Mouse (Mus musculus): ENCODE data around the gene Inka2. TPM values are rescaled to one million over a fixed set of nuclear protein-coding genes. Genes with fewer than 3 reads are reported as not detected.

Gene Inka2
- polyA plus RNA-seq, 1 experiment from 2014 or later: 2.5 TPM

DNA sequence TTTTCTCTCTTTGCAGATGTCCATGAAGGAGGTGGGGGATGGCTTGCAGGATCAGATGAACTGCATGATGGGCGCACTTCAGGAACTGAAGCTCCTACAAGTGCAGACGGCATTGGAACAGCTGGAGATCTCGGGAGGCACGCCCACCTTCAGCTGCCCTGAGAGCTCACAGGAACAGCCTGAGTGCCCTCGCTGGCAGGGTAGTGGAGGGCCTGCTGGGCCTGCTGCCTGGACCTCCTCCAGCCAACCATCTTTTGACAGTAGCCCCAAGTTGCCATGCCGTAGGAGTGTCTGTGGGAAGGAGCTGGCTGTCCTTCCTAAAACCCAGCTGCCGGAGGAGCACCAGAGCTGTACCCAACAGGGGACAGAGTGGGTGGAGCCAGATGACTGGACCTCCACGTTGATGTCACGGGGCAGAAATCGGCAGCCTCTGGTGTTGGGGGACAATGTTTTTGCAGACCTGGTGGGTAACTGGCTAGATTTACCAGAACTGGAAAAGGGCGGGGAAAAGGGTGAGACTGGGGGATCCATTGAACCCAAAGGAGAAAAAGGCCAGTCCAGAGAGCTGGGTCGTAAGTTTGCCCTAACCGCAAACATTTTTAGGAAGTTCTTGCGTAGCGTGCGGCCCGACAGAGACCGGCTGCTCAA lies 12.1 kb downstream of the Inka2 start:
- peak; percentile 17; the same call in 1 of the 2 replicates for ATAC-seq (ENCODE audit: low FRiP score, low read depth)
- Histone ChIP-seq H3K27ac (no peak overlapping the region; the same call in 1 of the 2 replicates), H3K4me1 (peaks cover 22% of the 10 kb centered on the region), H3K4me3 (no peak overlapping the region), H3K9ac (no peak overlapping the region), H3K36me3 (no peaks in the 10 kb centered on the region), H3K27me3 (no peaks in the 10 kb centered on the region), H3K9me3 (no peaks in the 10 kb centered on the region), H3K4me2 (replicated peaks) (no peak overlapping the region)
- WGBS: 58% methylated on average over 18 of the region's 18 CpGs

DNA sequence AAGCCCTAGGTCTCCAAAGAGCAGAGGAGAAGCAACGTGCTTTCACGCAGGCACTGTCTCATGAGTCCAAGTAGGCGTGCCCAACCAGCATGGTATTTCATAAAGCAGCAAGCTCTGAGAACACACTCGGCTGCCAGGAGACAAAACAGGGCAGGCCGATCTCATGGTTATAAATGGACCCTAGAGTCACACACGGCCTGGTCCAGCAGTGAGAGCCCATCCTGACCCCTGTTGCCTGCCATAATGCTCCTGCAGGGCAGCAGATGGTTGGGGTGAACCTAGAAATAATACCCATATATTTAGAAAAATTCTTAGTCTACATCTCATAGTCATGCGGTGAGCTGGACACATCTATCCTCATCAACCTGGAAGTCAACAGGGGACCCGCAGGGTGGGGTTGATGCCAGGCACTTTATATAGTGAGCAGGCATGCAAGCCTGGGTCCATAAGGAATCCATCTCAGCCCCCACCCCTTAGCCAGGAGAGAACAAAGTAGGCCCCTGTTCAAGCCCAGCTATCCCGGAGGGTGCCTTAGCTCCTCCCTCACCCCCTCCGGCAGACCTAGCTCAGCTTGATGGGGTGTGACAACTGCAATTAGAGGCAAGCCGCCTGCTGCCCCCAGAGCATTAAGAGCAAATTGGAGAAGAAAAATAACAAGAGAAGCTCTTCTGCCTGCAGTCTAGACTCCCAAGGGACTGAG lies 13.6 kb downstream of the Inka2 start:
- H3K27ac ChIP-seq: no peak overlapping the region
- 59% methylated on average over 11 of the region's 11 CpGs for WGBS
- no peak overlapping the region for H3K4me3 ChIP-seq
- H3K9ac ChIP-seq: no peak overlapping the region
- H3K9me3 ChIP-seq: no peaks in the 10 kb centered on the region
- no peaks in the 10 kb centered on the region; the same call in 1 of the 2 replicates for H3K36me3 ChIP-seq
- no peak for ATAC-seq (ENCODE audit: low FRiP score, low read depth)
- no peak overlapping the region; the same call in 1 of the 2 replicates for H3K4me2 ChIP-seq (replicated peaks)
- H3K4me1 ChIP-seq: peaks cover 22% of the 10 kb centered on the region
- H3K27me3 ChIP-seq: no peaks in the 10 kb centered on the region

GRCm38 (mm10) chr3:105718746-105719145 lies 14.3 kb downstream of the Inka2 start:
- Histone ChIP-seq H3K36me3 (no peaks in the 10 kb centered on the region; the same call in 1 of the 2 replicates), H3K27ac (no peak overlapping the region), H3K9me3 (no peaks in the 10 kb centered on the region), H3K4me2 (replicated peaks) (no peak overlapping the region), H3K9ac (no peak overlapping the region), H3K4me3 (no peak overlapping the region), H3K27me3 (no peaks in the 10 kb centered on the region), H3K4me1 (peaks cover 16% of the 10 kb centered on the region)
- no peak for ATAC-seq (ENCODE audit: low FRiP score, low read depth)
- WGBS: 58% methylated on average over 4 of the region's 4 CpGs

DNA sequence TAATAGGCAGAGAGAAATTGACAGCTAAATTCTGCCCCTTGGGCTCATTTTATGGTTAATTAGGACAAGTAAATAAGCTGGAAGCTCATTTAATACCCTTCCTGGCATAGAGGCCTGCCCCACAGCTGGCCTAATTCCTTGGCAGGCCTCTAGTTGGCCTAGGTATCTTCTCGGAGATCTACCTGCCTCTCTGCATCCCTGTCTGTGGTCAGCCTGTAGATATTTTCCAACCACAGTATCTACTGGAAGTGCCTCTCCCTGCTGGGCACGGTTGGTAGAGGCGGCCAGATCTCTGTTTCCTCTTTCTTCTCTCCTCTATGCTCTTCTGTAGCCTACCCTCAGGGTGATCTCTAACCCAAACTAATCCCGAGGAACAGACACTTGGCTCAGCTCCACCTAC lies 15.6 kb downstream of the Inka2 start:
- Histone ChIP-seq H3K36me3 (peaks cover 5% of the 10 kb centered on the region; the same call in 1 of the 2 replicates), H3K4me1 (peaks cover 7% of the 10 kb centered on the region), H3K4me3 (no peak overlapping the region), H3K9me3 (no peaks in the 10 kb centered on the region), H3K27me3 (no peaks in the 10 kb centered on the region), H3K9ac (no peak overlapping the region), H3K4me2 (replicated peaks) (no peak overlapping the region), H3K27ac (no peak overlapping the region)
- no peak for ATAC-seq (ENCODE audit: low FRiP score, low read depth)
- WGBS: 67% methylated on average over 4 of the region's 4 CpGs

DNA sequence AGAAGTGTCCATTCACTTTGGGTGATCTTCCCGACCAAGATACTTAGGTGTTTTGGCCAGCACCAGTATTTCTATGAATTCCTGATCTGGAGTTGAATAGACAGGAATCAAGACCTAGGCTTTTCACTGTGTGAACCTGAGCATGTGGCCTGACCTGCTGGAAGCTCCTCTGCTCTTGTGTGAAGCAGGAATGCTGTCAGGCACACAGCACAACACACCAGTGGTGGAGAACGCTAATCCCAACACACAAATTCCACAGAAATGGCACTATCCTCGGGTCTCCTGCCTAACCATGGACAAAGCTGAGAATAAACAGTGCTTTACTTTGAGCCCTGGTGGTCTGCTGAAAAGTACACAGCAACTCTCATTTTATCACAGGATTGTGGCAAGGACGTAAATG lies 16.1 kb downstream of the Inka2 start:
- WGBS: 69% methylated on average over 4 of the region's 4 CpGs
- Histone ChIP-seq H3K9me3 (no peaks in the 10 kb centered on the region), H3K4me1 (peaks cover 7% of the 10 kb centered on the region), H3K27ac (no peak overlapping the region), H3K9ac (no peak overlapping the region), H3K36me3 (peaks cover 5% of the 10 kb centered on the region; the same call in 1 of the 2 replicates), H3K4me3 (no peak overlapping the region), H3K27me3 (no peaks in the 10 kb centered on the region), H3K4me2 (replicated peaks) (no peak overlapping the region)
- ATAC-seq (ENCODE audit: low FRiP score, low read depth): no peak

DNA sequence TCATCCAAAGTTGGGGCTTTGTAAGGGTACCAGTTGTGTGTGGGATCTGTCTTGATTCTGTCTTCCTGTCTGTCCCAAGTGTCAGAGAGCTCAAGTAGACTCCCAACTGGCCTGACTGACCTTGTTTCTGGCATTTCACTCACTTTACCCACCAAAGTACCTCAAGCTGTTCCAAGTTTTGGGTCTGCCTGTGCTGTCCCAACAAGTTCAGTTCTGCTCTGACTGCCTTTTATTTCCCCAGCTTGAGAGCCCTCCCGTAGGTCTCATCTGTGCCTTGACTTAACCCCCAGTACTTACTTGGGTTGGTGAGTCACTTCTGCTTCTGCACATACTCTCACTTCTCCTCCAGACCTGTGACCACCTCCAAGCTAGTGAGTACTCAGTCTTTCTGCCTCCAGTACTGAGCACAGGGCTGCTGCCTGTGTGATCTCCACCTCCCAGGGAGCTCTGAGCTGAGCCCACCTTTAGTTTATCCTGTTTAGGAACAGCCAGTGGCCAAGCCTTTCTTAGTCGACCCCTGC lies 17.3 kb downstream of the Inka2 start:
- no peak overlapping the region for H3K4me2 ChIP-seq (replicated peaks)
- no peaks in the 10 kb centered on the region for H3K9me3 ChIP-seq
- no peaks in the 10 kb centered on the region for H3K27me3 ChIP-seq
- H3K36me3 ChIP-seq: peaks cover 5% of the 10 kb centered on the region; the same call in 1 of the 2 replicates
- peaks cover 7% of the 10 kb centered on the region for H3K4me1 ChIP-seq
- H3K4me3 ChIP-seq: no peak overlapping the region
- H3K27ac ChIP-seq: no peak overlapping the region
- WGBS: 64% methylated on average over 2 of the region's 2 CpGs
- ATAC-seq (ENCODE audit: low FRiP score, low read depth): no peak
- H3K9ac ChIP-seq: no peak overlapping the region

DNA sequence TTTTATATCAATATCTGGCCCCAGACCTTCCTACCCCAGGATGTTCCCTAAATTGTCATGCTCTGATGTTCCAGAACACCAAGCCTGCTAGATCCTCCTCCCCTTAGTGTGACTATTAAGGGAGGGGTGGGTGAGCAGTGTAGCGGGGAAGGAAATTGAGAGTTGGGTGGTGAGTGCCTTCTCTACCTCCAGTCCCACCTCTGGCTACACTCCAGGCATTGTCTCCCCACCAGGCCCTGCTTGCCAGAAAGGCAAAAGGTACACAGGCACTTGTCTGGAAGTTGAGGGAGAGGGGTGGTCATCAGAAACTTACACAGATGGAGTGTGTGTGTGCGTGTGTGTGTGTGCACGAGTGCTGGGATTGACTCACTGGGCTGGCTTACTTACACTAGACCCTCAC lies 18.1 kb downstream of the Inka2 start:
- Histone ChIP-seq H3K27ac (no peak overlapping the region), H3K9ac (no peak overlapping the region), H3K36me3 (peaks cover 5% of the 10 kb centered on the region), H3K27me3 (no peaks in the 10 kb centered on the region), H3K4me2 (replicated peaks) (no peak overlapping the region), H3K4me3 (no peak overlapping the region), H3K4me1 (peaks cover 7% of the 10 kb centered on the region), H3K9me3 (no peaks in the 10 kb centered on the region)
- 92% methylated on average over 3 of the region's 3 CpGs for WGBS
- no peak for ATAC-seq (ENCODE audit: low FRiP score, low read depth)

DNA sequence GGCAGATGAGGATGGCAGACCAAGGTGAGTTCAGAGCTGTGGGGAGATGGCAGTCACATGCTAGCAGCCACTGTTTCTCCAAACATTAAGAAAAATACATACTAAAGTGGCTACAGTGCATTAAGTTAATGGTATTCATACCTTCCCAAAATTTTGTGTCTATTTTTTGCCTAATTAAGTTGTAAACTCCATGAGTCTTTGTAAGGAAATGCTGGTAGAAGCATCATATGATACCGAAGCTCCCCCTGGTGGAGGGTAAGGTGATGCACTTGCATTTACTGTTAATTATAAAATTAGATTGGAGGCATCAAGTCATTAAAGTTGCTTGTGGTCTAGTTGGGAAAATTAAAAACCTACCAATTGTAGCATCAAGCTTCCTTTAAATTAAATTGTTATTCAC lies 21.6 kb downstream of the Inka2 start:
- no peaks in the 10 kb centered on the region for H3K9me3 ChIP-seq
- no peak for ATAC-seq (ENCODE audit: low FRiP score, low read depth)

GRCm38 (mm10) chr3:105732360-105732759 lies 28.0 kb downstream of the Inka2 start:
- H3K36me3 ChIP-seq: peaks cover 35% of the 10 kb centered on the region
- H3K27me3 ChIP-seq: no peaks in the 10 kb centered on the region
- H3K4me2 ChIP-seq (replicated peaks): no peak overlapping the region
- no peak overlapping the region for H3K4me3 ChIP-seq
- H3K27ac ChIP-seq: no peak overlapping the region
- H3K4me1 ChIP-seq: no peaks in the 10 kb centered on the region
- 90% methylated on average over 4 of the region's 4 CpGs for WGBS
- no peak for ATAC-seq (ENCODE audit: low FRiP score, low read depth)
- H3K9me3 ChIP-seq: no peaks in the 10 kb centered on the region
- H3K9ac ChIP-seq: no peak overlapping the region

More for the DNA sequence above, 21.6 kb downstream of the Inka2 start:
- Histone ChIP-seq H3K9ac (no peak overlapping the region), H3K4me1 (no peaks in the 10 kb centered on the region), H3K36me3 (peaks cover 12% of the 10 kb centered on the region), H3K27me3 (no peaks in the 10 kb centered on the region), H3K4me2 (replicated peaks) (no peak overlapping the region), H3K27ac (no peak overlapping the region), H3K4me3 (no peak overlapping the region)
- 0% methylated on average over 1 of the region's 1 CpGs for WGBS

DNA sequence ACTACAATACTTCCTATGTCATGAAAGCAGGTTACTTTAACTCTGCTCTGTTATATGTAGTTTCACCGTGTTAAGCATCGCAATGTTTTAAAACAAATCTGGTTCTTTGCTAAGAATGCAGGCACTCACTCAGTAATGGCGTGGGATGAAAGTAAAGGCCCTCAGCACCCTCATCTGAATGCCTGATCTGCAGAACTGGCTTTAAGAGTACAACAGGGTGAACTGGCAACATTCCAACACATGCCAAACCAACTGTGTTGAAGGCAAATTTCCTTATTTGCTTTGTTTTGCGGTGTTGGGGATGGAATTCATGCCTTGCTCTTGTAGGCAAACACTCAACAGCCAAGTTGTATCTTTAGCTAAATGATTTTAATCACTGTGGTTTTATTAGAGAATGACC lies 29.1 kb downstream of the Inka2 start:
- peaks cover 43% of the 10 kb centered on the region for H3K36me3 ChIP-seq
- no peak overlapping the region for H3K4me3 ChIP-seq
- H3K4me2 ChIP-seq (replicated peaks): no peak overlapping the region
- no peak overlapping the region for H3K27ac ChIP-seq
- H3K4me1 ChIP-seq: no peaks in the 10 kb centered on the region
- no peak overlapping the region for H3K9ac ChIP-seq
- H3K9me3 ChIP-seq: no peaks in the 10 kb centered on the region
- WGBS: 90% methylated on average over 4 of the region's 4 CpGs
- ATAC-seq (ENCODE audit: low FRiP score, low read depth): no peak
- H3K27me3 ChIP-seq: no peaks in the 10 kb centered on the region

DNA sequence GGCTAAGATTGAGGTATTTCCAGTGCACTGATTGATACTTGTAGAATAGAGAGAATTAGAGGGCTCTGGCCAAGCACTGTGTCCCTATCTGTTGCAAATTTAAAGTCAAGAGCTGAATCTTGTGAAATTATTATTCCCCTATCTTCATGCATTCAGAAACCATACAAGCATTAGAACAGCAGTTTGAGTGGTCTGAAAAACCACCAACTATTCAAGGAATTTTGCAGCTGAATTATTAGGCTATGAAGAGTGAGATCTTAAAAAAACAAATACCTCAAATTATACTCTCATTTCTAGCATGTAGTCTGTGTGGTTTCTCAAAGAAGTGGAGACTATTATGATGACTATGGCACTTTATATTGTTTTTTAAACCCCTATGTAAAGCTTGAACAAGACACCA lies 30.9 kb downstream of the Inka2 start:
- no peak for ATAC-seq (ENCODE audit: low FRiP score, low read depth)
- H3K4me2 ChIP-seq (replicated peaks): no peak overlapping the region
- no peaks in the 10 kb centered on the region for H3K27me3 ChIP-seq
- peaks cover 45% of the 10 kb centered on the region for H3K36me3 ChIP-seq
- no peak overlapping the region for H3K27ac ChIP-seq
- no peaks in the 10 kb centered on the region for H3K9me3 ChIP-seq
- H3K9ac ChIP-seq: no peak overlapping the region
- H3K4me3 ChIP-seq: no peak overlapping the region
- no peaks in the 10 kb centered on the region for H3K4me1 ChIP-seq

DNA sequence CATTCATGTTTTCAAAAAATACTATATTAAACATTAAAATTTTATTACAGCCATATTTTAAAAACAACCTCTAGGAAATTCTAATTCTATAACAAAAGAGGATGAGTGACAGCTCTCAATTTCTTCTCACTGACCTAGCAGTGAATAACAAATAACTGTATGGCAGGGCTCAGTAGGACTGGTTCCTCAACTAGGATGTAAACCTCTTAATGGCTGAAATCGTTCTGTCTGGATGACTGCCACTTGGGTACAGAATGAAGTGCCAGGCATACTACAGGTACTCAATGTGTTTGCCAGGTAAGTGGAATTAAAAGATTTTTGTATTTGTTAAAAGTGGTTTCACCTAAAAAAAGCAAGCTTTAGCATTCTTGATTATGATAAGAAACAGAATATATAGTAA lies 31.7 kb downstream of the Inka2 start:
- H3K9ac ChIP-seq: no peak overlapping the region
- H3K4me1 ChIP-seq: no peaks in the 10 kb centered on the region
- peaks cover 36% of the 10 kb centered on the region for H3K36me3 ChIP-seq
- H3K9me3 ChIP-seq: no peaks in the 10 kb centered on the region
- WGBS: 92% methylated on average over 1 of the region's 1 CpGs
- H3K4me3 ChIP-seq: no peak overlapping the region
- ATAC-seq (ENCODE audit: low FRiP score, low read depth): no peak
- no peak overlapping the region for H3K27ac ChIP-seq
- H3K27me3 ChIP-seq: no peaks in the 10 kb centered on the region
- H3K4me2 ChIP-seq (replicated peaks): no peak overlapping the region
